Mouse (Mus musculus) neural tube, embryonic 13.5 days (tissue): ENCODE results near the gene Prelid3b. TPM values are rescaled to one million over a fixed set of nuclear protein-coding genes. Genes with fewer than 3 reads are reported as not detected.

Experiments
- polyA plus RNA-seq: library from polyadenylated mRNA; unstranded; fragments of >200 nt; fragmentation: Nextera tagmentation; extraction: Ambion mirVana; gene quantifications from 2 replicates; pipeline ENCODE4 v1.2.1, GENCODE M21; 2015

Prelid3b gene
- polyA plus RNA-seq, 1 experiment from 2014 or later: 103 TPM

Other genes with a start within 250 kb of the Prelid3b start
- gene Gnas, start 188.8 kb downstream of the Prelid3b start, polyA plus RNA-seq: 1,617 and 1,631 TPM in 2 replicates
- gene Gm20721, start 126.4 kb downstream of the Prelid3b start, polyA plus RNA-seq: 14.3 and 28.0 TPM in 2 replicates
- gene Nelfcd, start 57.3 kb downstream of the Prelid3b start, polyA plus RNA-seq: 97.4 and 100 TPM in 2 replicates
- 89.8 and 93.7 TPM in 2 replicates for gene Ctsz, start 34.0 kb downstream of the Prelid3b start, polyA plus RNA-seq
- gene Tubb1, start 22.4 kb downstream of the Prelid3b start, polyA plus RNA-seq: 1.3 and 2.2 TPM in 2 replicates
- gene Atp5e, start 9.0 kb downstream of the Prelid3b start, polyA plus RNA-seq: 736 and 807 TPM in 2 replicates
- not detected in 2 replicates for gene Zfp831, start 170.5 kb upstream of the Prelid3b start, polyA plus RNA-seq